Mouse (Mus musculus) telencephalon, adult 2 months (tissue): ENCODE results near the gene Ncoa1.
A peak's percentile ranks its signal among the peaks of the same experiment; 100 is the strongest.
"Not testable (repeated sequence)": the region's sequence is repeated elsewhere in the genome, so short reads cannot be mapped to it uniquely, and the experiment has no call there.

ENCODE experiments used
- DNase-seq: peaks from one replicate; pipeline ENCODE4 v3.0.0-alpha.2; 2011; ENCODE audit warnings: low read depth, low spot score

Ncoa1 gene

DNA sequence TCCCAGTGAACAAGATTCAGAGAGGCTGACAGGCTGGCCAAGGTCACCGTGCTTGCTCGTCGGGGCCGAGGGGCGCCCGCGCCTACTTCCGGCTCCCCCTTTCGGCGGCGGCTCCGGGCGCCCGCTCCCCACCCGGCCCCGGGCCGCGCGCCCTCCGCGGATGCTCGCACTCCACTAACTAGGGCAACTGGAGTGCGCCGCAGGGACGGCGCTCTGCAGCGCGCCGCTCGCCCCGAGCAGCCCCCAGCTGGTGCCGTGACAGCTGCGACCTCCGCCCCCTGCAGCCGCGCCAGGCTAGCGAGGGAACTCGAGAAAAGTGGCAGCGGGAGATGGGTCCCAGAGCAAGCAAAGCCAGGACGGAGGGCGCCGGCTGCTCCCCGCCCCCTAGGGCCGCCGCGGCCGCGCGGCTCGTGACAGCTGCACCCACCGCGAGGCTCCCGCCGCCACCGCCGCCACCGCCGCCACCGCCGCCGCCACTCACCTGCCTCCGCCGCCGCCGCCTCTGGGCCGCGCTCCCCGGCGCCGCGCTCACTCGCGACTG is 621 bp downstream of the Ncoa1 start:
- DNase-seq, result no peak

DNA sequence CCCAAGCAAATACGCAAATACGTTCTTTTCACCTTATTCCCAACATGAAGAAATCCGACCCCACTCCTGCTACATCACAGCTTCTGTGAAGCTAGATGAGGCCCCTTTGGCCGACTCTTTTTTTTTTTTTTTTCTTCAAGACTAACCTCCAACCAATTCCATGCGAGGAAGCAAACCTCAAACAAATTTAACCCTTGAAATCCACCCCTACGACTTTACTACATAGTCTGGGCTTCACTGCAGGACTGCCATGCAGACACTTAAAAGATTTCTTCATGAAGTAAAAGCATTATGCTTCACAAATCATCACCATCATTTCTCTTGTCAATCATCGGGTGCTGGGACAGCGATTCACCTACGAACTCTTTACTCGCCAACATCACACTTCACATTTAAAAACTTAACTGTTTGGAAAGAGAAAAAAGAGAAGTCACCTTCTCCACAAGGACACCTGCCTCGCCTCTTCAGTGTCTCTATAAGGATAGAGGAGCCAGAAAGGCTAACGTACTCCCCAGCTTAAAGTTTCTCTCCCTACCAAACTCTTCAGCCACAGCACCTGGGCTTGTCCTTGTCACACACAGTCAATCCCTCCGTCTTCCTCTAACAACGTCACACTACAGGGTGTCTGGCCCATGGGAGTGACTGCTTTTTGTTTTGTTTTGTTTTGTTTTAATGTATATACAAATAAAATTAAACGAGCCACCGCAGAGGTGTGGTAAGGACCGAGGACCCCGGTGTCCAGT is 1.6 kb downstream of the Ncoa1 start:
- DNase-seq, result no peak

GRCm38 (mm10) chr12:4469115-4469514 is 7.9 kb downstream of the Ncoa1 start:
- no peak for DNase-seq

DNA sequence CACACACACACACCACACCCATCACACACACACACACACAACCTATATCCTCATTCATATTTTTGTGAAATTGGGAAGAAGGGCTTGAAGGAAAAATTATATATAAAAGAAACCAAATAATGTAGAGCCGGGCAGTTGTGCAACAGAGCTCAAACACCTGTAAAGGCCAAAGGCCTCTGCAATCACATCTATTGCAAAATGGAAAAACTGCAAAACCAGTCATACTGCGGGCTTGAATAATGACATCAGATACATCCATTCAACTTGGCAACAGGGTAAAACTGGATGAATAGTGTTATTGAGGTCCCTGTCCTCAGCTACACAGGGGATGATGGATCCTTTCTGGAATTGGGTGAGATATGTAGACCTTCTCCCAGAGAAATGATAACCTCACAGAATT is 13.3 kb downstream of the Ncoa1 start:
- no peak for DNase-seq

GRCm38 (mm10) chr12:4462420-4462819 is 14.6 kb downstream of the Ncoa1 start:
- DNase-seq, result no peak

GRCm38 (mm10) chr12:4460990-4461389 is 16.0 kb downstream of the Ncoa1 start:
- no peak for DNase-seq

DNA sequence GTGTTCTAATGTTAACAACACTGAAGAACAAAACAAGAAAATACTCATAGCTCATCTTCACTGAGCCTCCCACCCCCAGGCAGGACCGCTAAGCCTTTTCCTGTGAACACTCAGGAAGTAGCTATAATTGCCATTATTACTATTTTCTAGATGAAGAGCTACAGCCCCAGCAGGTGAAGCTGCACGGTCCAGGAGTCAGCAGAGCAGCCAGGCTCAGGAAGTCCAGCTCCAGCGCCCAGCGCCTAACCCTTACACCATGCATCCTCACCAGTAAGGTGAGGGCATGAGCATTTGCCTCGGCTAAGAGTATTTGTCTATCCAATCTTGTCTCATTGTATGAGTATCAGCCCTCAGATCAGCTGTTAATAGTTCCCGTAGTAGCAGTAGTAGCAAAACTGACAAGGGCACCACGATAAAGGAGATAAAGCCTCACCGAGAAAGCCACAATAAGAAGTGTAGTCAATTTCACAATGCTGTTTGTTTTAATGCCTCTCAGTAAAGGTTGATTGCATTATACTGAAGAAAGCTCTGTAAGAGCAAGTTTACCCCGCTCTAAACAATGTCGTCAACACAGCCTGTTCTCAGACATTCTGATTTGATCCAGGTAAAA is 21.9 kb downstream of the Ncoa1 start:
- no peak for DNase-seq

GRCm38 (mm10) chr12:4454248-4454647 is 22.7 kb downstream of the Ncoa1 start:
- DNase-seq, result no peak

- no peak for DNase-seq
These were observed 24.7 kb downstream of the Ncoa1 start for GRCm38 (mm10) chr12:4452233-4452632.

DNA sequence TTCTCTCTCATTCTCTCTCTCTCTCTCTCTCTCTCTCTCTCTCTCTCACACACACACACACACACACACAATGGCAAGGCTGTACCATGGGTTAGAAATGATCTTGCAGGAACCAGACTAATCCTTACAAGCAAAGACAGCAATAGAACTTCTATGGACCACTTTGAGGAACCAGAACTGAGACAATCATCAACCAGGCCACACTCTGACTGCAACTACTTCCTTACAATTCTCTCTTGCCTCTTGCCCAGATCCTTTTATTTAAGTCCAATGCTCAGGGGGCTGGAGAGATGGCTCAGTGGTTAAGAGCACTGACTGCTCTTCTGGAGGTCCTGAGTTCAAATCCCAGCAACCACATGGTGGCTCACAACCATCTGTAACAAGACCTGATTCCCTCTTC is 26.5 kb downstream of the Ncoa1 start:
- DNase-seq, result not testable (repeated sequence)

DNA sequence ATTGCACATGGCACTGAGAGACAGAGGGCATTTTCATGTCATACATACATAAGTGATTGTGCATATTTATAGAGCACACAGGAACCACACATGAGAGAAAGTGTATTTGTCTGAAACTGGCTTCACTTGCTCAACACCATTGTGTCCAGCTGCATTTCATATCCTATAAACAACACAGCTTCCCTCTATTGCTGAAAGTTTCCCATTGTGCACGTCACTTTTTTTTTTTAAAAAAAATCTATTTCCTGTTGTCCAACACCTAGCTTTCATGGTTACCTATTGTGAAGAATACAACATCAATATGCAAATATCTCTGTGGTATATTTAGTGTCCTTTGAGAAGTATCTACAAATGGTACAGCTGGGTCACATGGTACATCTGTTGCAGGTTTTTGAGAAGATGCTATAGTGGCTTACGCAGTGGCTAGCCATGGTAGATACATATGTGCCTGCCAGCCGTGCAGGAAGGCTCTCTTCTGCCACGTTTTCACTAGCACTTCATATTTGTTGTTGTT is 28.8 kb downstream of the Ncoa1 start:
- DNase-seq, result no peak

DNA sequence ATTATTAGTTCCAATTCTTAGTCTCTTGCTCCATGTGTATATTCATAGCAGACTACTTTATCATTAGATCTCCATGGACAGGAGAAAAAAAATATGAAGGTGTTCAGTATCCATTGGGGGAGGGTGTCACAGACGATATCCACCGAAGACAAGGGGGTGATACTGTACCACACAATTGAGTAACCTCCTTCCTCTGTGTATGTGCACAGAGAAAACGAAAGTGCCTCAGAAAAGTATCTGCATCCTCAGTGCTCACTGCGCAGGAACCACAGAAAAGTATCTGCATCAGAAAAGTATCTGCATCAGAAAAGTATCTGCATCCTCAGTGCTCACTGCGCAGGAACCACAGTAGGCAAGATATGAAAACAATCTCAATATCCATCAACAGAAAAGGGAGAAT is 32.0 kb downstream of the Ncoa1 start:
- DNase-seq, result no peak

GRCm38 (mm10) chr12:4441451-4441850 is 35.5 kb downstream of the Ncoa1 start:
- no peak for DNase-seq

DNA sequence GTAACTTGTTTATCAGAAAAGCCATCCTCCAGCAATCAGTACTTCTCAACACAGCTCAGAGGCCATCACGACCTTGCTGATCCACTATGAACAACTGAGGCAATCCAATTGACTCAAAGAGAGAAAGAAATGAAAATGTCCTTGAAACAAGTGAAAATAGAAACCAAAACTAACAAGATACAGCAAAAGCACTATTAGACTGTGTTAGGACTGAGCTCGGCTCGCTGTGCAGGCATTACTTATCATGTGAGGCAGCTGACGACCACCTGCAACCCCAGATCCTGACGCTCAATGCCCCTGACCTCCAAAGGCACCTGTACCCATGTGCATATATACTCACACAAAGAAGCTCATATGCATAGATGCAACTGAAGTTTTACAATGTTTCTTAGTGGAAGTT is 40.8 kb downstream of the Ncoa1 start:
- DNase-seq, result no peak

GRCm38 (mm10) chr12:4433549-4433948 is 43.4 kb downstream of the Ncoa1 start:
- peak; percentile 40 for DNase-seq

GRCm38 (mm10) chr12:4431978-4432377 is 45.0 kb downstream of the Ncoa1 start:
- no peak for DNase-seq

DNA sequence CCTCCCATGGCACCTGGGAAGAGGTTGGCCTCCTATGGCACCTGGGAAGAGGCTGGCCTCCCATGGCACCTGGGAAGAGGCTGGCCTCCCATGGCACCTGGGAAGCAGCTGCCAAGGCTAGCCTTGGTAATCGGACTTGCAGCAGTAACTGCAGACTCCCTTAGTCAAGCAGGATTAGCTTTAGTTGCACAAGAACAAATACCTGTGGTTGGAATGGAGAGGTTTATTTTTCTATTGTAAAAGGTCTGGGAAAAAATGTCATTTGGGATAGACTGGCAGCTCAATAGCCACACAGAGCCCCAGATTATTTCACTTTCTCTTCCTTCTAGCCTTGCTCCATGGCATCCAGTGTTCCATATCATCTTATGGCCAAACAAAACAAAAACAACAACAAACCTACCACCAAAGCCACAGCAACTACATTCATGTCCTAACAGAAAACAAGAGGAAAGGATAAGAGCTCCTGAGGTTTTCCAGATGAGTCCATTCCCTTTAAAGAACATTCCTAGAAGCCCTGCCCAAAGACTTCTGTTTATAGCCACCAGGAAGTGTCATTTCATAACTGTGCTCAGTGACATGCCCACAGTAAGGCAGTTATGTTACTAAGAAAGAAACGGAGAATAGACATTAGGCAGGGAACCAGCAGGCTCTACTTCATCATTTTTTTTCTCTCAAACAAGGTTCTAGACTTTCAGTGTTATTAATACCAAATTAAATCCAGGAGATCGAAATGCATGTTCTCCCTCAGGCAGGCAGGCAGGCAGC is 46.7 kb downstream of the Ncoa1 start:
- DNase-seq, result peak; percentile 27

DNA sequence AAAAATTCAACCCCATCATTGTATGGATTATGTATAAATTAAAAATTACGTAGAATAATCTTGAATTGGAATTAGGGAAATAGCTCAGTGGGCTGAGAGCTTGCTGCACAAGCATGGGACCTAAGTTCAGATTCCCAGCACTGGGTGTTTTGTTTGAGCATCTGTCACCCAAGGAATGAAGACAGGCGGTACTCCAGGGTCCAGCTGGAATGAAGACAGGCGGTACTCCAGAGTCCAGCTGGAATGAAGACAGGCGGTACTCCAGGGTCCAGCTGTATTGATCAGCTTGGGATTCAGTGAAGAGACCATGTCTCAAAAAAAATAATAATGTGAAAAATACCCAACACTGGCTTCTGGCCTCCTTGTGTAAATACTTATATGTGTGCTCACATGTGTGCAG is 58.2 kb downstream of the Ncoa1 start:
- DNase-seq, result no peak

DNA sequence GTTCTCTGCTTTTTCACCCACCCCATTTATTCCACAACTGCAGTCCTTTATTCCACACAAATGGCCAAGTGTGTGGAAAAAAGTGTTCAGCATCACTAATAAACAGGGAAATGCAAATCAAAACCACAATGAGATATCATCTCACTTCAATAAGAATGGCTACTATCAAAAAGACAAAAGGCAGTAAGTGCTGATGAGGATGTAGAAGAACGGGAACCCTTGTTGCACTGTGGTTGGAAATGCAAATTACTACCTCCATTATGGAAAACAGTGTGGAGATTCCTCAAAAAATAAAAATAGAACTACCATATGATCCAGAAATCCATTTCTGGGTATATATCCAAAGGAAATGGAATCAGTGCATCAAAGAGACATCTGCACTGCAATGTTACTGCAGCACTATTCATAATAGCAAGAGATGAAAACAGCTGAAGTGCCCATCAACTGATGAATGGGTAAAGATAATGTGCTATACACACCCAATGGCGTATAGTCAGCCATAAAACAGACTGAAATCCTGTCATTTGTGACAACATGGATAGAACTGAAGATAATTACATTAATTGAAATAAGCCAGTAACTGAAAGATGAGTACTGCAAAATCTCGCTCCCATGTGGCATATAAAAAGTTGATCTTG is 59.2 kb downstream of the Ncoa1 start:
- peak; percentile 34 for DNase-seq

DNA sequence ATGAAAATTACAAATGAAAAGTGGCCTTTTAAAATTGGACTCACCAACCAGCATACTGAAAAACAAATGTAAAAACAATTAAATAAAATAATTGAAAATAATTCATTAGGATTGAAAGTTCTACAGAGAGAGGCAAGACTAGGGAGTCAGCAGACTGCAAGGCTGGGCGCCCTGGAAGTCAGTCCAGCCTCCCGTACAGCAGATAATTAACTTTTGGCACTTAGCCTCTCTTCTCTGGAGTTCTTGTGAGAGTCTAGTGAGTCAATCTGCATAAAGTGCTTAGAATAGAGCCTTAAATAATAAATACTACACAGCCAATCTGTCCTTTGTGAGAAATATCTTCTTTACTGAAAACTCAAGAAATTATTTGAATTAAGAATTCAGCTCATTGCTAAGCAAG is 69.9 kb downstream of the Ncoa1 start:
- DNase-seq, result no peak

DNA sequence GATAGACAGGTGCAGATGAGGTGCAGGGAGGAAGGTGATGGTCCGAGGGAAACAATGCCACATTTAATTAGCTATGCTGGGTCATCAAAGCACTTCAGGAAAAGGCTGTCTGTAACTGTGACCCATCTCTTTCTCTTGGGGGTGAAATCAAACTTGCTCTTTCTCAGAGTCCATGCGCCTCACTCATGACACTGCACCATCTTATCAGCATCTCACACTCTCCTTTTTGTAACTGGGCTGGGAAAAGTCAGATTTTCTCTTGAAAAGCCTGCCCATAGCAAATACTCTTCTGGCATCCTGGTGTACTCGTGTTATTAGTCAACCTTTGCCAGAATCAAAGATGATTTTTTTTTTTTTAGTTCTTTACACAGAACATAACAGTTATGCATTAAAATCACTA is 70.8 kb downstream of the Ncoa1 start:
- DNase-seq, result no peak

DNA sequence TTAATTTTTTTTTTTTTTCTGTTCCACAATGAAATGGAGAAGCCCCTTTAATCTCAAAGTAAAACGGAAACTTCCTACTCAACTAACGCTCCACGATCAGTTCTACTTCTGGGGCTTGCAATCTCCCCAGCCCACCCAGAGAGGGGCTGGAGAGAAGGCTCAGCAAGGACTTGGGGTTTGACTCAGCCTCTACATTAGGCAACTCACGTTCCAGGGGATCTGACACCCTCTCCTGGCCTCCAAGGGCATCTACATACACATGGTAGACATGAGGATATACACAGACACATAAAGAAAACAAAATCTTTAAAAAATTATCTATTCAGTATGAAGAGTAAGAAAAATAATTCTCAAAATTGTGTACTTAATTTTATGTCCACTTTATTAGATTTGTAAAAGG is 73.8 kb downstream of the Ncoa1 start:
- no peak for DNase-seq
